Mouse (Mus musculus): ENCODE results near the gene Prmt2.

GRCm38 (mm10) chr10:76229627-76230026, 8.0 kb downstream of the Prmt2 start:
- TF ChIP-seq CTCF (IDR thresholded peaks at IDR 0.05; ENCODE audit: low read depth) (peak; percentile 21; the same call in 1 of the 2 replicates), EP300 (IDR thresholded peaks at IDR 0.05; ENCODE audit: low read depth) (no peak)

Measured in heart, postnatal 0 days (tissue).